Mouse (Mus musculus): ENCODE measurements at regions not wholly inside any gene's neighbourhood (a gene's known extent, or its start where the extent isn't known, plus 50 kb on each side); places are given as distances from the start of the nearest gene placed in this dataset.

DNA sequence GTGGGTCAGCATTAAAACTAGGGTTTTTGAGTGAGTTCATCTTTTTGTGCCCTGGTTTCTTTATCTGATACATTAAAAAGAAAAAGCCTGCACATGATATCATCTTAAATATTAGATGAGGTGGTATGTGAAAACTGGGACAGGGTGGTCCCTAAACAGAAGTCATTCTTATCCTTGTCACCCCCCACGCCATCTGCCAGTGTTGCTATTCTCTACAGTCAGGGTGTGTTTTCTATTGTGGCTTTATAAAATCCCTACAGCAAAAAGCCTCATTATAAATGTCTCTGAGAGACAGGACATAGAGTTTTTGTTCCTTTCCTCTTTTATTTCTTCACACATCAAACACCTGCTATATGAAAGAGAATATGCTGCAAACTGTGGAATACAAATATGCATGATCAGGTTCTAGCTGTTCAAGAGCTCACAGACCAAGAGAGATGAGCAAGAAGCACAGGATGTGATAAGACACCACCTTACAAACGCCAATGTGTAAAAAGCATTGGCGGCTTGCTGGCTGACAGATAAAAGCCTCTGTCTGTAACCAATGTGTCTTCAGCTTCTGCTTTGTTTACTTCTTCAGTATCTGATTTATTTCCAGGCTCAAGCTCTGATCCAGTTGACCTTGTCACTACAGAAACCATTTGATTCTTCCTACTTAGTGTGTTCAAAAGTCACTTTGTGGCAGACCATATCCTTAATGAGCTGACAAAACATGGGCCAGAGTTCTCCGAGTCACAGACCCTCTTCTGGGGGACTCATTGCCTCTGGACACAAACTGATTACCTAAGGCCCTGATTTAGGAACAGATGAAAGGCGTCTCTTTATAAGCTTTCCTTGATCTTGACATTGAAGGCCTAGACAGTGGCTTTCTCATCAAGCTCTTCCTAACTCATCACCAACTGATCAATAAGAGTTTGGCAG lies 73.6 kb upstream of the Slc39a10 start:
- CTCF ChIA-PET, result interaction anchor here in 1 of 4 experiments (0.9 kb wide), 1 partner anchor 116 kb away, joined by 4 read pairs; no protein-coding TSS in a partner anchor
- POLR2A ChIA-PET, result interaction anchor here in 1 of 4 experiments (0.5 kb wide), 1 partner anchor 29 kb away, joined by 5 read pairs; no protein-coding TSS in a partner anchor

DNA sequence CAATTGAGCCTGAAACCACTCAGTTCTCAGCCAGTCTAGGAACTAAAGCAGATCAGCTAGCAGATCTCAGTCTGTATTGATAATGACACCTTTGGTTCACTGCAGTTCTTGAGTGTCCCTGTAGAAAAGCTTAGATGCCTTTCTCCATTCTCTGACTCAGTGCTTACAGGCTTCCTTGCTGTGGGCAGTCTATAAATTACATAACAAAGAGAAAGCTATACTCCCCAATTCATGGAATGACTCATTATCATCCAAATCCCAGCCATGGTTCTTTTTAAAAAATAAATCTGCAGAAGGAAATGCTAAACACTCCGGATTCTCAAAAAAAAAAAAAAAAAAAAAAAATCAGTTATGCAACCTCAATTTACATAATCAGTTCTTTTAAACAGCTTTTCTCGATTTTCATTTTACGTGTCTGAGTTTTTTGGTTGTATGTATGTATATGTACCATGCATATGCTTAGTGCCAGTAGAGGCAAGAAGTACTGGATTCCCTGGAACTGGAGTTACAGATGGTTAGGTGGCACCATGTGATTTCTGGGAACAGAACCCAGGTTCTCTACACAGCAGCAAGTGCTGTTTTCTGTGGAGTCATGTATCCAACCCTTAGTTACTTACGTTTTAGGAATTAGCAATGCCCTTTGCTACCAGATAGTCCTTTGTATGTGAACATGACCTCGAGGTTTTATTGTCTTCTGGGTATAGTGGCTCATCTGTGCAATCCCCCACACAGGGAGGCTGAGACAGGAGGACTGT lies 71.5 kb upstream of the Slc39a10 start:
- ChIA-PET POLR2A (interaction anchor here in 1 of 4 experiments (0.5 to 0.6 kb wide), 2 partner anchors 110 to 337 kb away, joined by 3 to 4 read pairs; no protein-coding TSS in a partner anchor), CTCF (no interaction called here)

All from embryonic stem cell, embryonic (primary cell).